Mouse (Mus musculus): Measurements from ENCODE around the gene Gadd45gip1. TPM values are rescaled to one million over a fixed set of nuclear protein-coding genes. Genes with fewer than 3 reads are reported as not detected.

Gadd45gip1 gene
- polyA plus RNA-seq, 1 experiment from 2014 or later: 43.0 TPM

GRCm38 (mm10) chr8:84799136-84799931 lies 32.0 kb upstream of the Gadd45gip1 start:
- H3K4me1 ChIP-seq: peaks cover 31% of the 10 kb centered on the region
- peak overlapping the region; percentile 78 for H3K4me2 ChIP-seq
- peak overlapping the region; percentile 74 for H3K27ac ChIP-seq
- no peaks in the 10 kb centered on the region for H3K36me3 ChIP-seq (replicated peaks)
- no peaks in the 10 kb centered on the region for H3K9me3 ChIP-seq
- WGBS: under 1% methylated on average over 88 of the region's 108 CpGs
- H3K4me3 ChIP-seq (replicated peaks): peak overlapping the region; percentile 68
- peak overlapping the region; percentile 93 for H3K9ac ChIP-seq
- peaks cover 94% of the 10 kb centered on the region for H3K27me3 ChIP-seq
- peak; percentile 31 for ATAC-seq (ENCODE audit: low FRiP score)

DNA sequence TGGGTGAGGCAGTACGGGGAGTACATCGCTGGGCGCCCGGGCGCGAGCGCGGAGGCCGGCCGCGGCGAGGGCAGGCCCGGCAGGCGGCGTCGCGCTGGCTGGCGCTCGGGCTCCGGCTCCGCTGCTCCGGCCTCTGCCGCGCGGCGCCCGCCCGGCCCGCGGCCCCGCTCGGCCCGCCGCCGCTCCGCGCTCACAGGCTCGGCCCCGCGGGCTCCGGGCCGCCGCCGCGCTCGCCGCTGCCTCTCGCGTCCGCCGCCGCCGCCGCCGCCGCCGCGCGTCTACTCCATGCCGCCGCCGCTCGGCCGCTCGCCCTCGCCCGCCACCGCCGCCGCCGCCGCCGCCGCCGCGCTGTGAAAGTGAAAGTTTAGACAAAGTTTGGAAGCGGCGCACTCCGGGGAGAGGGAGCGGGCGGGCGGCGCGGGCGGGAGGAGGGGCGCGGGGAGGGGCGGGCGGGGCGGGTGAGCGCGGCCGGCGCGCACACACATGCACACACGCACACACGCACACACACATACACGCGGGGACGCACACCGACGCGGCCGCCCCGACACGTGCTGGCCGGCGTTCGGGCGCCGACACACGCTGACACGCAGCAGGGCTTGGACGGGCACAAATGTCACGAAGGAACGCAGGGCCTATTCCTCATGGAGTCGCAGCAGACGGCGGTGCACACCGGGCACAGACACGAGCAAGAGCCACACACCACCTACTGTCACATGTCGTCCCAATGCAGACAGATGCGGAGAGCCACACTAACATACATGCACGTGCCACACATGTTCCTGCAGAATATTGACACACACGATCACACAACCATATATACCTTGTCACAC lies 31.1 kb upstream of the Gadd45gip1 start, which contains the start of gene Nfix:
TSS of gene Nfix (minus strand) at position 346 of the 833 bp plus-strand sequence.
- no peaks in the 10 kb centered on the region for H3K36me3 ChIP-seq (replicated peaks)
- H3K4me3 ChIP-seq (replicated peaks): peak within 1 kb of the TSS; percentile 68
- peak within 1 kb of the TSS; percentile 78 for H3K4me2 ChIP-seq
- H3K4me1 ChIP-seq: peaks cover 27% of the 10 kb centered on the region
- WGBS: 3% methylated on average over 54 of the region's 125 CpGs
- peak; percentile 49 for ATAC-seq (ENCODE audit: low FRiP score)
- H3K27ac ChIP-seq: peak within 1 kb of the TSS; percentile 74
- H3K9me3 ChIP-seq: no peaks in the 10 kb centered on the region
- peaks cover 94% of the 10 kb centered on the region for H3K27me3 ChIP-seq
- H3K9ac ChIP-seq: peak within 1 kb of the TSS; percentile 93

GRCm38 (mm10) chr8:84806031-84806430 lies 25.3 kb upstream of the Gadd45gip1 start:
- Histone ChIP-seq H3K36me3 (replicated peaks) (no peaks in the 10 kb centered on the region), H3K27me3 (peaks cover 83% of the 10 kb centered on the region), H3K4me3 (replicated peaks) (no peak overlapping the region), H3K4me1 (peaks cover 16% of the 10 kb centered on the region), H3K9ac (no peak overlapping the region), H3K4me2 (no peak overlapping the region), H3K27ac (no peak overlapping the region), H3K9me3 (no peaks in the 10 kb centered on the region)
- ATAC-seq (ENCODE audit: low FRiP score): no peak
- WGBS: 92% methylated on average over 5 of the region's 5 CpGs

DNA sequence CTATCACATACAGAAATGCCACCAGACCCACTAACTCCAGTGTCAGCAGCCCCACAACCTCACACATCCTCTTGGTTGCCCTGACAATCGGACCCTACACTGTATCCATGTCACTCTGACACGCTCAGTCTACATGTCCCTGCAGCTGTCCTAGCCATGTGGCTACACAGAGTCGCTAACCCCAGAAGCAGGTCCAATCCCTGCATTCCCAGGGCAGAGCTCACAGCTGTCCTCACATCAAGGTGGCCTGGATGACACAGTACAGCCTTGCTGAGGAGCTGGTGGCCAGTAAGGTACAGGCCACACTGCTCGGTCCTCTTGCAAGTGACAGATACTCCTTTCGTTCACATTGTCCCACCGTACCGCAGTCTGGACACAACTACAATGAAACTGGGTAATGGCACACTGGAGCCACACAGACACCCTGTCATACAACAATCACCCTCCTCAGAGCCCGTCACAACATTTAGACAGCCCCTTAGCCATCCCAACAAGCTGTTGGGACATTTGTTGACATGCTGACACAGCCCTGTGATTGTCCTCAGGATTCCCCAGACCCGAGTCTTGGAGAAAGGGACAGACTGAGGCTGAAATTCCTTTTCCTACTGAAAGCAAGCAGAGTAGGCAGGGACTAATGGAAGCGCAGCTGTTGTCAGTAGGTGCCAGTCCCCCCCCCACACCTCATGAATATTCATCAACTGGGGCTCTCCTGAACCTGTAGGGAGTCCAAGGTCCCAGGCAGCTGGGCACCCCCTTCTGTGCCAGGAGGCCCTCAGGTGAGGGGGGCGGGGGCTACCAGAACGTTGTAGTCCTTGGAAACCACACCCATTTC lies 22.0 kb upstream of the Gadd45gip1 start:
- no peak; the same call in 1 of the 2 replicates for ATAC-seq (ENCODE audit: low FRiP score)
- peaks cover 71% of the 10 kb centered on the region for H3K27me3 ChIP-seq

DNA sequence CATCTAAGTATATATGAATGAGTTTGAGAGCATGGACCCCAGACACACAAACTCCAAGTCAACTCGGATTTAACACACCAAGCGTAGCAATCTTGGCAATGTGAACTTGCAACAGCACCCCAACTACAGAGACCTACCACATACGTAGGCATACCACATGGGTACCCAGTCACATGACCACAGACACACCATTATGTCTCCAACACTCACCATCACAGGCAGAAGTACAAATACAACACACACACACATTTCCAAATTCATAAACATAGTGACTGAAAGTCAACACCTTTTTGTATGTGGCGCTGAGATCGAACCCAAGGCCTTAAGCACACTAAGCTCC lies 21.4 kb upstream of the Gadd45gip1 start:
- WGBS: 67% methylated on average over 5 of the region's 5 CpGs
- Histone ChIP-seq H3K4me3 (replicated peaks) (no peak overlapping the region), H3K27me3 (peaks cover 71% of the 10 kb centered on the region), H3K9me3 (no peaks in the 10 kb centered on the region), H3K27ac (0 out of 2 replicates have a peak overlapping the region, but pooled peaks have one; percentile 46), H3K4me2 (no peak overlapping the region), H3K4me1 (peaks cover 44% of the 10 kb centered on the region), H3K9ac (no peak overlapping the region), H3K36me3 (replicated peaks) (no peaks in the 10 kb centered on the region)
- no peak for ATAC-seq (ENCODE audit: low FRiP score)

More for the DNA sequence above, 22.0 kb upstream of the Gadd45gip1 start:
- Histone ChIP-seq H3K4me2 (no peak overlapping the region), H3K9me3 (no peaks in the 10 kb centered on the region), H3K9ac (no peak overlapping the region), H3K27ac (peak overlapping the region; percentile 46; the same call in 1 of the 2 replicates), H3K4me1 (peaks cover 38% of the 10 kb centered on the region), H3K36me3 (replicated peaks) (no peaks in the 10 kb centered on the region), H3K4me3 (replicated peaks) (no peak overlapping the region)
- 42% methylated on average over 12 of the region's 12 CpGs for WGBS

GRCm38 (mm10) chr8:84810896-84811295 lies 20.4 kb upstream of the Gadd45gip1 start:
- H3K36me3 ChIP-seq (replicated peaks): no peaks in the 10 kb centered on the region
- H3K4me2 ChIP-seq: peak overlapping the region; percentile 54
- no peaks in the 10 kb centered on the region for H3K9me3 ChIP-seq
- H3K4me3 ChIP-seq (replicated peaks): peak overlapping the region; percentile 25; the same call in 1 of the 2 replicates
- H3K27ac ChIP-seq: peak overlapping the region; percentile 64
- peaks cover 69% of the 10 kb centered on the region for H3K27me3 ChIP-seq
- WGBS: under 1% methylated on average over 32 of the region's 32 CpGs
- H3K4me1 ChIP-seq: peaks cover 50% of the 10 kb centered on the region
- H3K9ac ChIP-seq: 0 out of 2 replicates have a peak overlapping the region, but pooled peaks have one; percentile 25
- ATAC-seq (ENCODE audit: low FRiP score): peak; percentile 86

- Histone ChIP-seq H3K9me3 (no peaks in the 10 kb centered on the region), H3K4me2 (peak overlapping the region; percentile 54), H3K27me3 (peaks cover 66% of the 10 kb centered on the region), H3K4me3 (replicated peaks) (peak overlapping the region; percentile 25; the same call in 1 of the 2 replicates), H3K27ac (peak overlapping the region; percentile 64), H3K4me1 (peaks cover 50% of the 10 kb centered on the region), H3K9ac (0 out of 2 replicates have a peak overlapping the region, but pooled peaks have one; percentile 25), H3K36me3 (replicated peaks) (no peaks in the 10 kb centered on the region)
- 14% methylated on average over 10 of the region's 10 CpGs for WGBS
- no peak for ATAC-seq (ENCODE audit: low FRiP score)
Measured at GRCm38 (mm10) chr8:84811303-84811702, 20.0 kb upstream of the Gadd45gip1 start.

GRCm38 (mm10) chr8:84813059-84813458 lies 18.3 kb upstream of the Gadd45gip1 start:
- no peak overlapping the region for H3K27ac ChIP-seq
- peaks cover 56% of the 10 kb centered on the region for H3K27me3 ChIP-seq
- H3K36me3 ChIP-seq (replicated peaks): no peaks in the 10 kb centered on the region
- no peak overlapping the region for H3K4me3 ChIP-seq (replicated peaks)
- no peaks in the 10 kb centered on the region for H3K9me3 ChIP-seq
- H3K4me1 ChIP-seq: peaks cover 50% of the 10 kb centered on the region
- no peak overlapping the region for H3K4me2 ChIP-seq
- no peak overlapping the region for H3K9ac ChIP-seq
- 0 out of 2 replicates have a peak, but pooled peaks have one; percentile 22 for ATAC-seq (ENCODE audit: low FRiP score)
- WGBS: under 1% methylated on average over 5 of the region's 5 CpGs

DNA sequence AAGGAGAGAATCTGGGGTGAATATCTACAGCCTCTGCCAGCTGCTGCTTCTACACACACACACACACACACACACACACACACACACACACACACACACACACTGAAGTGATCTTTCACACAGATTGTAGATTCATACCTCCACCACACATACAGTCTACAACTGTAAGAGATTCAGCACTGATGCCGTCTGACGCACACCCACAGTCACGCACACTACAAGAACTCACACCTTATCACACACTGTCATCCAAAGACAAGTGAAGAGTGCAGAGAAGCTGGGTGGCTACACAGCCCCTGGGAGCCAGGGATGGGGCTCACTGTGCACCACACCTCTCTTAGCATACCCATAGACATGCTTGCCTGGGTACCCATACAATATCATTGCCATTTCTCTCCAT lies 17.5 kb upstream of the Gadd45gip1 start:
- no peaks in the 10 kb centered on the region for H3K9me3 ChIP-seq
- H3K36me3 ChIP-seq (replicated peaks): no peaks in the 10 kb centered on the region
- peak overlapping the region; percentile 5; the same call in 1 of the 2 replicates for H3K9ac ChIP-seq
- 87% methylated on average over 3 of the region's 3 CpGs for WGBS
- no peak overlapping the region for H3K4me3 ChIP-seq (replicated peaks)
- H3K4me1 ChIP-seq: peaks cover 50% of the 10 kb centered on the region
- no peak for ATAC-seq (ENCODE audit: low FRiP score)
- H3K27me3 ChIP-seq: peaks cover 52% of the 10 kb centered on the region
- peak overlapping the region; percentile 81 for H3K27ac ChIP-seq
- H3K4me2 ChIP-seq: no peak overlapping the region

DNA sequence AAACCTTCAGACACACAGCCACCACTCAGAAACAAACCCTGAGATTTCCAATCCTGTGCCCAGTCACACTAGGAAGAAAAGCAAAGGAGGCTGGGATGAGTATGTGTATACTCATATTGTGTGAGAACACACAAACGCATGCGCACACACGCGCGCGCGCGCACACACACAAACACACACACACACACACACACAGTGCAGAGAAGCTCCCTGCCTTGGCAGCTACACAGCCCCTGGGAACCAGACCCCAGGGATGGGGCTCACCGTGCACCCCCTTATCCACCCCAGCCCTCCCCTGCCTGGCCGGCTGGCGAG lies 17.1 kb upstream of the Gadd45gip1 start:
- Histone ChIP-seq H3K9me3 (no peaks in the 10 kb centered on the region), H3K4me3 (replicated peaks) (no peak overlapping the region), H3K4me1 (peaks cover 46% of the 10 kb centered on the region), H3K27me3 (peaks cover 49% of the 10 kb centered on the region), H3K4me2 (peak overlapping the region; percentile 13; the same call in 1 of the 2 replicates), H3K27ac (peak overlapping the region; percentile 81), H3K36me3 (replicated peaks) (no peaks in the 10 kb centered on the region), H3K9ac (peak overlapping the region; percentile 12; the same call in 1 of the 2 replicates)
- ATAC-seq (ENCODE audit: low FRiP score): peak; percentile 47; the same call in 1 of the 2 replicates
- 79% methylated on average over 11 of the region's 11 CpGs for whole genome bisulfite sequencing

DNA sequence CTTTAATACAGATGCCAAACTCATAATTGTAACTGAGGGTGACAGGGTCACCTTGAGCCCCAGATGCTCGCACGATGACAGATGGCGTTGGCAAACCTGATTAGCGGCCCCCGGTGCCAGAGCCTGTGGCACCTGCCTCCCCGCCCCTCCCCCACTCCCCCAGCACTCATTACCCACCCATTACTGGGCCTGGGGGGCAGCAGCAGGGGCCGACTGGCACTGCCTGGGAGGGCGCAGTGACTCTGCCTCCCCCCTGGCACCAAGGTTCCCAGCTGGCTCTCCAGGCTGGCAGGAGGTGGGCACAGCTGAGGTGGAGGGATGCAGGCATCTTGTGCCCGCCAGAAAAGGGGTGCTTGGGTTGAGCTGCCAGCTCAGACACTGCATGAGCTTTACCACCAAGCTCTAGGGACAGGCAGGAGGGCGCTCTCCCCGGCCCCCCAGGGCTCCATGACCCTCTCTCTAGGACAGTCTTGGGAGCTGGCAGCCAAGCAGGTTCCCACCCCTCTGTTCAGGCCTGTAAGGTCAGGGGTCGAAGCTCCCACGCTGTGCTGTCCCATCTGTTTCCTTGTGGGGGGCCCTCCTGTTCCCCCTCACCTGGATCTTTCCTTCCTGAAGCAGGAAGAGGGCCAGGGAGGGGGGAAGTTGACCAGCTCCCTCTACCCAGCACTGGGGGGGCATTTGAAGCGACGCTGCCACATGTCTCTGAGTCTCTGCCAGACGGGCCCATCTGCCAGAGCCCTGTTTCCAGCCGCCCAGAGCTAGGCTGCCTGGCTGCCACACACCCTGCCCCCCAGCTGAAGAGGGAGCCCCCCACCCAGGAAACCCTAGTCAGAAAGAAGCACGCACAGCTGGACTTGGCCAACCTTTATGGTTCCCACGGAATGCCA lies 16.5 kb upstream of the Gadd45gip1 start:
- Histone ChIP-seq H3K27me3 (peaks cover 43% of the 10 kb centered on the region), H3K4me2 (peak overlapping the region; percentile 13), H3K4me1 (peaks cover 41% of the 10 kb centered on the region), H3K36me3 (replicated peaks) (no peaks in the 10 kb centered on the region), H3K4me3 (replicated peaks) (no peak overlapping the region), H3K9me3 (no peaks in the 10 kb centered on the region), H3K9ac (0 out of 2 replicates have a peak overlapping the region, but pooled peaks have one; percentile 12), H3K27ac (peak overlapping the region; percentile 81)
- ATAC-seq (ENCODE audit: low FRiP score): peak; percentile 13; the same call in 1 of the 2 replicates
- 38% methylated on average over 19 of the region's 19 CpGs for WGBS
